Mouse (Mus musculus): ENCODE measurements around the gene Gm13289. TPM values are rescaled to one million over a fixed set of nuclear protein-coding genes. Genes with fewer than 3 reads are reported as not detected.
"Not testable (repeated sequence)": the region's sequence is repeated elsewhere in the genome, so short reads cannot be mapped to it uniquely, and the experiment has no call there.

The Gm13289 gene
- total RNA-seq, 2 experiments from 2014 or later: not detected

DNA sequence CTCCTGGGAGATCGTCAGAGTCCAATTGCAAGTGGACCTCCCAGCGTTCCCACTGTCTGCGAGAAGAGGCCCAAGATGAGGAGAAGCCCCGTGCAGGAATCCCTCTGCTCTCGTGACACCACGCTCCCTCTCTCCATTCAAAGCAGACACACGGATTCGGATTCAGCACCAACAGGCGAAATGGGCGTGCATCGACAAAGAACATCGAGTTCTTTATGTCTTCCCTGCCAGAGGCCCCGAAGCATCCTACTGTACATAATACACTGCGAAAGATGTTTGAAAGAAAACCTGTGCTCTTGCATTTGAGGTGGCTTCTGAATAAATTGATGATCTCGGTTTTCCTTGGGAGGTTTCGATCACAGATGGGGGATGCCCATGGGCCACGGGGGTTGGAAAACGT lies 3.6 kb downstream of the Gm13289 start:
- DNase-seq (ENCODE audit: low spot score); intact Hi-C loops (cut with DNase I): not testable (repeated sequence)

DNA sequence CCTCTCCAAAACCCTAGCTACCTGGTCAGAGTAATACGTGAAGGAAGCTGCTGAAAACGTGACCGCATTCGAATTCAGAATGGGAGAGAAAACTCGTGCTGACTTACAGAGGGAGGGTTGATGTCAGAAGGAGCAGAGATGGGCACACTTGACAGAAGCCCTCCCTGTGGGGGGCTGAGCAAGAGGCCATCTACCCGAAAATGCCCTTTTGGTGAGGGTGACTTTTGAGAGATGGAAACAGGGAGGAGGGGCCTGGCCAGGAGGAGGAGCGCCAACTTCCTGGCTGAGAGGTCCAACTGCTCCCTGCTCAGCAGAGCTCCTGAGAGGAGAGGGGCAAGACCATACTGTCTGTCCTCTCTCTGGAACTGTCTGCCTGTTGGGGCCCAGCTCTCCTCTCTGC lies 5.1 kb downstream of the Gm13289 start, which contains the start of gene Ifnz:
Ifnz (plus strand) TSS at position 301 of the 400 bp plus-strand sequence.
- intact Hi-C loops (cut with DNase I); DNase-seq (ENCODE audit: low spot score): not testable (repeated sequence)

DNA sequence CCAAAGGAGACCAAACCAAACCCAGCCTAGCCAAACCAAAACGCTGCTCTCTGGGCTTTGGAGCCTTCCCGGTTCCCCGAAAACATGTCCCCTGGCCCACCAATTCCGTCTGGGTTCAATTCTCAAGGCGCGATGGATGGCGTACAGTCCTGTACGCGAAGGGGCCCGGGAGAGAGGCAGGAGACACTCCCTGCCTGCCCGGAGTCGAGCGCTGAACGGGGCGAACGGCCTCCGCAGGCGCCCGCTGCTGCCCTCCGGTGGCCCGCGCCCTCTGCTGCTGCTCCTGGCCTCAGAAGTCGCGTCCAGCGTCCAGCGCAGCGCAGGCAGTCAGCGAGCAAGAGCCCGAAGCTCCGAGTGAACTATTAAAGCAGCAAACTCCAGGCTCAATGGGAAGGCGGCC lies 5.6 kb downstream of the Gm13289 start:
- intact Hi-C loops (cut with DNase I); DNase-seq (ENCODE audit: low spot score): not testable (repeated sequence)

DNA sequence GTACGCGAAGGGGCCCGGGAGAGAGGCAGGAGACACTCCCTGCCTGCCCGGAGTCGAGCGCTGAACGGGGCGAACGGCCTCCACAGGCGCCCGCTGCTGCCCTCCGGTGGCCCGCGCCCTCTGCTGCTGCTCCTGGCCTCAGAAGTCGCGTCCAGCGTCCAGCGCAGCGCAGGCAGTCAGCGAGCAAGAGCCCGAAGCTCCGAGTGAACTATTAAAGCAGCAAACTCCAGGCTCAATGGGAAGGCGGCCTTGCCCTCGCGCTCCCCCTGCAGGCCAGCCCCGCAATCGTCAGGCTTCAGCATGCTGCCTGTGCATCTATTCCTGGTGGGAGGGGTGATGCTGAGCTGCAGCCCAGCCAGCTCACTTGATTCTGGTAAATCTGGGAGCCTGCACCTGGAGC lies 8.7 kb downstream of the Gm13289 start, which contains the start of gene Gm13276:
Gm13276 (plus strand) TSS at position 301 of the 400 bp plus-strand sequence.
- DNase-seq (ENCODE audit: low spot score); intact Hi-C loops (cut with DNase I): not testable (repeated sequence)

DNA sequence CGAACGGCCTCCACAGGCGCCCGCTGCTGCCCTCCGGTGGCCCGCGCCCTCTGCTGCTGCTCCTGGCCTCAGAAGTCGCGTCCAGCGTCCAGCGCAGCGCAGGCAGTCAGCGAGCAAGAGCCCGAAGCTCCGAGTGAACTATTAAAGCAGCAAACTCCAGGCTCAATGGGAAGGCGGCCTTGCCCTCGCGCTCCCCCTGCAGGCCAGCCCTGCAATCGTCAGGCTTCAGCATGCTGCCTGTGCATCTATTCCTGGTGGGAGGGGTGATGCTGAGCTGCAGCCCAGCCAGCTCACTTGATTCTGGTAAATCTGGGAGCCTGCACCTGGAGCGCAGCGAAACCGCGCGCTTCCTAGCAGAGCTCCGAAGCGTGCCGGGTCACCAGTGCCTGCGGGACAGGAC lies 11.7 kb downstream of the Gm13289 start, which contains the start of gene Gm13277:
Gm13277 (plus strand) TSS at position 231 of the 400 bp plus-strand sequence.
- peak; percentile 55 for DNase-seq (ENCODE audit: low spot score)
- intact Hi-C loops (cut with DNase I): not testable (repeated sequence)

DNA sequence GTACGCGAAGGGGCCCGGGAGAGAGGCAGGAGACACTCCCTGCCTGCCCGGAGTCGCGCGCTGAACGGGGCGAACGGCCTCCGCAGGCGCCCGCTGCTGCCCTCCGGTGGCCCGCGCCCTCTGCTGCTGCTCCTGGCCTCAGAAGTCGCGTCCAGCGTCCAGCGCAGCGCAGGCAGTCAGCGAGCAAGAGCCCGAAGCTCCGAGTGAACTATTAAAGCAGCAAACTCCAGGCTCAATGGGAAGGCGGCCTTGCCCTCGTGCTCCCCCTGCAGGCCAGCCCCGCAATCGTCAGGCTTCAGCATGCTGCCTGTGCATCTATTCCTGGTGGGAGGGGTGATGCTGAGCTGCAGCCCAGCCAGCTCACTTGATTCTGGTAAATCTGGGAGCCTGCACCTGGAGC lies 14.5 kb downstream of the Gm13289 start, which contains the start of gene Gm13278:
Gm13278 (plus strand) TSS at position 301 of the 400 bp plus-strand sequence.
- DNase-seq (ENCODE audit: low spot score); intact Hi-C loops (cut with DNase I): not testable (repeated sequence)

DNA sequence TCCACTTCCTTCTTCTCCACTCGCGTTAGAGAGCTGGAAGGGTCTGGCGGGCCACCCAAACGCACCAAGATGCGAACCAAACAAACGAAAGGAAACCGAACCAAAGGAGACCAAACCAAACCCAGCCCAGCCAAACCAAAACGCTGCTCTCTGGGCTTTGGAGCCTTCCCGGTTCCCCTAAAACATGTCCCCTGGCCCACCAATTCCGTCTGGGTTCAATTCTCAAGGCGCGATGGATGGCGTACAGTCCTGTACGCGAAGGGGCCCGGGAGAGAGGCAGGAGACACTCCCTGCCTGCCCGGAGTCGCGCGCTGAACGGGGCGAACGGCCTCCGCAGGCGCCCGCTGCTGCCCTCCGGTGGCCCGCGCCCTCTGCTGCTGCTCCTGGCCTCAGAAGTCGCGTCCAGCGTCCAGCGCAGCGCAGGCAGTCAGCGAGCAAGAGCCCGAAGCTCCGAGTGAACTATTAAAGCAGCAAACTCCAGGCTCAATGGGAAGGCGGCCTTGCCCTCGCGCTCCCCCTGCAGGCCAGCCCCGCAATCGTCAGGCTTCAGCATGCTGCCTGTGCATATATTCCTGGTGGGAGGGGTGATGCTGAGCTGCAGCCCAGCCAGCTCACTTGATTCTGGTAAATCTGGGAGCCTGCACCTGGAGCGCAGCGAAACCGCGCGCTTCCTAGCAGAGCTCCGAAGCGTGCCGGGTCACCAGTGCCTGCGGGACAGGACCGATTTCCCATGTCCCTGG lies 17.4 kb downstream of the Gm13289 start, which contains the start of gene Gm13275:
Gm13275 (plus strand) TSS at position 552 of the 740 bp plus-strand sequence.
- intact Hi-C loops (cut with DNase I): not testable (repeated sequence)
- DNase-seq (ENCODE audit: low spot score): peak; percentile 76

DNA sequence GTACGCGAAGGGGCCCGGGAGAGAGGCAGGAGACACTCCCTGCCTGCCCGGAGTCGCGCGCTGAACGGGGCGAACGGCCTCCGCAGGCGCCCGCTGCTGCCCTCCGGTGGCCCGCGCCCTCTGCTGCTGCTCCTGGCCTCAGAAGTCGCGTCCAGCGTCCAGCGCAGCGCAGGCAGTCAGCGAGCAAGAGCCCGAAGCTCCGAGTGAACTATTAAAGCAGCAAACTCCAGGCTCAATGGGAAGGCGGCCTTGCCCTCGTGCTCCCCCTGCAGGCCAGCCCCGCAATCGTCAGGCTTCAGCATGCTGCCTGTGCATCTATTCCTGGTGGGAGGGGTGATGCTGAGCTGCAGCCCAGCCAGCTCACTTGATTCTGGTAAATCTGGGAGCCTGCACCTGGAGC lies 20.4 kb downstream of the Gm13289 start, which contains the start of gene Gm13279:
Gm13279 (plus strand) TSS at position 301 of the 400 bp plus-strand sequence.
- intact Hi-C loops (cut with DNase I); DNase-seq (ENCODE audit: low spot score): not testable (repeated sequence)

DNA sequence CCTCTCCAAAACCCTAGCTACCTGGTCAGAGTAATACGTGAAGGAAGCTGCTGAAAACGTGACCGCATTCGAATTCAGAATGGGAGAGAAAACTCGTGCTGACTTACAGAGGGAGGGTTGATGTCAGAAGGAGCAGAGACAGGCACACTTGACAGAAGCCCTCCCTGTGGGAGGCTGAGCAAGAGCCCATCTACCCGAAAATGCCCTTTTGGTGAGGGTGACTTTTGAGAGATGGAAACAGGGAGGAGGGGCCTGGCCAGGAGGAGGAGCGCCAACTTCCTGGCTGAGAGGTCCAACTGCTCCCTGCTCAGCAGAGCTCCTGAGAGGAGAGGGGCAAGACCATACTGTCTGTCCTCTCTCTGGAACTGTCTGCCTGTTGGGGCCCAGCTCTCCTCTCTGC lies 22.6 kb downstream of the Gm13289 start, which contains the start of gene Gm13285:
Gm13285 (plus strand) TSS at position 301 of the 400 bp plus-strand sequence.
- DNase-seq (ENCODE audit: low spot score); intact Hi-C loops (cut with DNase I): not testable (repeated sequence)

DNA sequence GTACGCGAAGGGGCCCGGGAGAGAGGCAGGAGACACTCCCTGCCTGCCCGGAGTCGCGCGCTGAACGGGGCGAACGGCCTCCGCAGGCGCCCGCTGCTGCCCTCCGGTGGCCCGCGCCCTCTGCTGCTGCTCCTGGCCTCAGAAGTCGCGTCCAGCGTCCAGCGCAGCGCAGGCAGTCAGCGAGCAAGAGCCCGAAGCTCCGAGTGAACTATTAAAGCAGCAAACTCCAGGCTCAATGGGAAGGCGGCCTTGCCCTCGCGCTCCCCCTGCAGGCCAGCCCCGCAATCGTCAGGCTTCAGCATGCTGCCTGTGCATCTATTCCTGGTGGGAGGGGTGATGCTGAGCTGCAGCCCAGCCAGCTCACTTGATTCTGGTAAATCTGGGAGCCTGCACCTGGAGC lies 26.2 kb downstream of the Gm13289 start, which contains the start of gene Gm13287:
Gm13287 (plus strand) TSS at position 301 of the 400 bp plus-strand sequence.
- DNase-seq (ENCODE audit: low spot score); intact Hi-C loops (cut with DNase I): not testable (repeated sequence)

DNA sequence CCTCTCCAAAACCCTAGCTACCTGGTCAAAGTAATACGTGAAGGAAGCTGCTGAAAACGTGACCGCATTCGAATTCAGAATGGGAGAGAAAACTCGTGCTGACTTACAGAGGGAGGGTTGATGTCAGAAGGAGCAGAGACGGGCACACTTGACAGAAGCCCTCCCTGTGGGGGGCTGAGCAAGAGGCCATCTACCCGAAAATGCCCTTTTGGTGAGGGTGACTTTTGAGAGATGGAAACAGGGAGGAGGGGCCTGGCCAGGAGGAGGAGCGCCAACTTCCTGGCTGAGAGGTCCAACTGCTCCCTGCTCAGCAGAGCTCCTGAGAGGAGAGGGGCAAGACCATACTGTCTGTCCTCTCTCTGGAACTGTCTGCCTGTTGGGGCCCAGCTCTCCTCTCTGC lies 28.5 kb downstream of the Gm13289 start, which contains the start of gene Gm13288:
Gm13288 (plus strand) TSS at position 301 of the 400 bp plus-strand sequence.
- intact Hi-C loops (cut with DNase I); DNase-seq (ENCODE audit: low spot score): not testable (repeated sequence)

DNA sequence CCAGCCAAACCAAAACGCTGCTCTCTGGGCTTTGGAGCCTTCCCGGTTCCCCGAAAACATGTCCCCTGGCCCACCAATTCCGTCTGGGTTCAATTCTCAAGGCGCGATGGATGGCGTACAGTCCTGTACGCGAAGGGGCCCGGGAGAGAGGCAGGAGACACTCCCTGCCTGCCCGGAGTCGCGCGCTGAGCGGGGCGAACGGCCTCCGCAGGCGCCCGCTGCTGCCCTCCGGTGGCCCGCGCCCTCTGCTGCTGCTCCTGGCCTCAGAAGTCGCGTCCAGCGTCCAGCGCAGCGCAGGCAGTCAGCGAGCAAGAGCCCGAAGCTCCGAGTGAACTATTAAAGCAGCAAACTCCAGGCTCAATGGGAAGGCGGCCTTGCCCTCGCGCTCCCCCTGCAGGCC lies 29.0 kb downstream of the Gm13289 start:
- intact Hi-C loops (cut with DNase I): not testable (repeated sequence)

DNA sequence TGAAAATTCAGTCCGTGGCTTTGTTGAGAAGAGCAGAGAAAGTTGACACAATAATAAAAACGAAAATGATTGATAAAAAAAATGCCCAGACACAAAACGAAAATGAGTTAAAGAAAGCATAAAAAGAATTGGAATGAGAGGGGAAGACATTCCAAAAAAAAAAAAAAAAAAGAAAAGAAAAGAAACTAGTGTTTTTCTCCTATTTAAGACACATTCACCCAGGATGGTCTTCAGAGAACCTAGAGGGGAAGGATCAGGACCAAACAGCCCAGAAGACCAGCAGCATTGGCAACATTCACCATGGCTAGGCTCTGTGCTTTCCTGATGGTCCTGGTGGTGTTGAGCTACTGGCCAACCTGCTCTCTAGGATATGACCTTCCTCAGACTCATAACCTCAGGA lies 39.2 kb downstream of the Gm13289 start, which contains the start of gene Ifna7:
Ifna7 (plus strand) TSS at position 301 of the 400 bp plus-strand sequence.
- DNase-seq (ENCODE audit: low spot score): no peak
- intact Hi-C loops (cut with DNase I): no loop called here

More for the DNA sequence above, 29.0 kb downstream of the Gm13289 start:
- DNase-seq (ENCODE audit: low spot score): peak; percentile 21

DNA sequence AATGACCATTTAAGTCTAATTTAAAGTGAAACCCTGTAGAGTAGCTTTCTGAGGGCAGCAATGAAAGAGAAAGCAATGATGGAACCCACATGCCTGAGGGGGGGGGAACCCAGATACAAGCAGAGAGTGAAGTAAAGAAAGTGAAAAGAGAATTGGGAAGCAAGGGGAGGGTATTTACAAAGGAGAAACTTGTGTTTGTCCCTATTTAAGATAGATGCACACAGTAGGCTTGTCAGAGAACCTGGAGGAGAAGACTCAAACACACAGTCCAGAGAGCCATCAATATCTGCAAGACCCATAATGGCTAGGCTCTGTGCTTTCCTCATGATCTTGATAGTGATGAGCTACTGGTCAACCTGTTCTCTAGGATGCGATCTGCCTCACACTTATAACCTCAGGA lies 42.9 kb downstream of the Gm13289 start, which contains the start of gene Ifna11:
Ifna11 (plus strand) TSS at position 301 of the 400 bp plus-strand sequence.
- no peak for DNase-seq (ENCODE audit: low spot score)
- intact Hi-C loops (cut with DNase I): loop anchor here (5.0 kb wide), 1 partner anchor 137 kb away; the partner anchor contains the start of gene Ifna2

DNA sequence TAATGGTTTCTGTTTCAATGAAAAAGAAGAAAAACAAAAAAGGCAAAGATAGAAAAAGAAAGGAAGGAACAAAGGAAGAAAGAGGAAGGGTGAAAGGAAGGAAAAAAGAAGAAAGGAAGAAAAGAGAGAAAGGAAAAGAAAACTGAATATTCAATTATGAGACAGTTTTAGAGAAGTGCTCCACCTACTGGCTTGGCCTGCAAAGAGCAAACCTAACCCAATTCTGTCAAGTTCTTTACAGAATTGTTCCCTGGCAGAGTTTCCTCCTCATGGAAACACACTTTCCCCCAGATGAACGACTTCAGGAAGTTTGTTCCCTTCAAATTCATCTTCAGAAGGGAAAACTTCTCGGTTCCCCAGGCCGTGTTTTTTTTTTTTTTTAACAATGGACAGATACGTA lies 46.3 kb downstream of the Gm13289 start:
- no peak for DNase-seq (ENCODE audit: low spot score)
- intact Hi-C loops (cut with DNase I): loop anchor here (5.0 kb wide), 1 partner anchor 141 kb away; the partner anchor contains the start of gene Ifna2

Other genes with a start within 250 kb of the Gm13289 start
- gene Ifna15, start 218.7 kb upstream of the Gm13289 start, total RNA-seq (2021): not detected
- not detected for gene Ifna14, start 205.1 kb upstream of the Gm13289 start, total RNA-seq (2021)
- not detected for gene Ifna9, start 184.5 kb upstream of the Gm13289 start, total RNA-seq (2021)
- gene Ifna12, start 173.5 kb upstream of the Gm13289 start, total RNA-seq (2021): not detected
- not detected for gene C87499, start 142.5 kb upstream of the Gm13289 start, total RNA-seq (2021)
- not detected for gene Ifna13, start 132.5 kb upstream of the Gm13289 start, total RNA-seq (2021)
- gene Ifna16, start 100.0 kb upstream of the Gm13289 start, total RNA-seq (2021): not detected
- not detected for gene Ifna2, start 93.0 kb upstream of the Gm13289 start, total RNA-seq (2021)
- not detected for gene Ifnab, start 85.6 kb upstream of the Gm13289 start, total RNA-seq (2021)
- gene Gm26566, start 55.1 kb upstream of the Gm13289 start, total RNA-seq (2021): under 1 TPM; 0.50 to 0.57 TPM
- gene Klhl9, start 54.5 kb upstream of the Gm13289 start, total RNA-seq (2021): 10 to 100 TPM; 67.0 to 74.9 TPM
- not detected for gene Gm13271, start 22.1 kb upstream of the Gm13289 start, total RNA-seq (2021)
- gene Gm13283, start 16.8 kb upstream of the Gm13289 start, total RNA-seq (2021): not detected
- gene Gm13290, start 3.1 kb upstream of the Gm13289 start, total RNA-seq (2021): not detected
- gene Gm13272, start 2.9 kb downstream of the Gm13289 start, total RNA-seq (2021): not detected
- under 1 TPM in 1 of 2 experiments, not detected in 1; 0.18 TPM for gene Ifnz, start 5.2 kb downstream of the Gm13289 start, total RNA-seq (2021)
- not detected for gene Gm13276, start 8.8 kb downstream of the Gm13289 start, total RNA-seq (2021)
- gene Gm13277, start 11.7 kb downstream of the Gm13289 start, total RNA-seq (2021): not detected
- gene Gm13278, start 14.6 kb downstream of the Gm13289 start, total RNA-seq (2021): not detected
- not detected for gene Gm13275, start 17.6 kb downstream of the Gm13289 start, total RNA-seq (2021)
- not detected for gene Gm13279, start 20.5 kb downstream of the Gm13289 start, total RNA-seq (2021)
- gene Gm13285, start 22.7 kb downstream of the Gm13289 start, total RNA-seq (2021): under 1 TPM in 1 of 2 experiments, not detected in 1; 0.22 TPM
- not detected for gene Gm13287, start 26.3 kb downstream of the Gm13289 start, total RNA-seq (2021)
- gene Gm13288, start 28.6 kb downstream of the Gm13289 start, total RNA-seq (2021): not detected
- gene Ifna7, start 39.3 kb downstream of the Gm13289 start, total RNA-seq (2021): not detected
- gene Ifna11, start 43.0 kb downstream of the Gm13289 start, total RNA-seq (2021): not detected
- not detected for gene Ifna6, start 50.5 kb downstream of the Gm13289 start, total RNA-seq (2021)
- not detected for gene Ifna5, start 58.6 kb downstream of the Gm13289 start, total RNA-seq (2021)
- not detected for gene Ifna4, start 64.9 kb downstream of the Gm13289 start, total RNA-seq (2021)
- not detected for gene Ifna1, start 73.2 kb downstream of the Gm13289 start, total RNA-seq (2021)
- gene Ifne, start 103.3 kb downstream of the Gm13289 start, total RNA-seq (2021): not detected

Data from heart, postnatal 25 days (tissue).